Mouse (Mus musculus): ENCODE measurements around the gene Col4a5. TPM values are rescaled to one million over a fixed set of nuclear protein-coding genes. Genes with fewer than 3 reads are reported as not detected.

The Col4a5 gene
- total and polyA plus RNA-seq, 3 experiments = 14.0 to 24.7 (median 20.7) TPM

- Histone ChIP-seq H3K4me3 (peak overlapping the region; percentile 14; the same call in 1 of the 2 replicates), H3K79me2 (replicated peaks; ENCODE audit: control insufficient read depth, insufficient read depth, low read length) (no peaks in the 10 kb centered on the region), H3K9ac (ENCODE audit: low read depth, low read length) (no peak overlapping the region), H3K36me3 (ENCODE audit: control insufficient read depth, insufficient read depth, low read length) (no peaks in the 10 kb centered on the region), H3K27ac (no peak overlapping the region), H3K27me3 (ENCODE audit: control insufficient read depth, insufficient read depth, low read length) (peaks cover 16% of the 10 kb centered on the region), H3K4me1 (ENCODE audit: control insufficient read depth, insufficient read depth, low read length) (no peaks in the 10 kb centered on the region; the same call in 1 of the 2 replicates)
- WGBS = 12% methylated on average over 33 of the region's 33 CpGs
- intact Hi-C loops (cut with DNase I) = no loop called here
- DNase-seq = peak in 1 of 2 experiments; percentile 16
- TF ChIP-seq EP300 (IDR thresholded peaks at IDR 0.05; ENCODE audit: insufficient read depth, low read depth, low read length) = no peak
- TF ChIP-seq CTCF (IDR thresholded peaks at IDR 0.05) = no peak
- no peak for TF ChIP-seq POLR2A (IDR thresholded peaks at IDR 0.05; ENCODE audit: insufficient read depth, low read depth, low read length)
Observed at GRCm38 (mm10) chrX:141721725-141722124, 246.5 kb downstream of the Col4a5 start.

- Histone ChIP-seq H3K27me3 (ENCODE audit: control insufficient read depth, insufficient read depth, low read length) (peaks cover 16% of the 10 kb centered on the region), H3K4me3 (no peak overlapping the region), H3K4me1 (ENCODE audit: control insufficient read depth, insufficient read depth, low read length) (no peaks in the 10 kb centered on the region; the same call in 1 of the 2 replicates), H3K27ac (no peak overlapping the region), H3K79me2 (replicated peaks; ENCODE audit: control insufficient read depth, insufficient read depth, low read length) (no peaks in the 10 kb centered on the region), H3K36me3 (ENCODE audit: control insufficient read depth, insufficient read depth, low read length) (no peaks in the 10 kb centered on the region), H3K9ac (ENCODE audit: low read depth, low read length) (no peak overlapping the region)
- WGBS = 23% methylated on average over 16 of the region's 16 CpGs
- intact Hi-C loops (cut with DNase I) = no loop called here
- TF ChIP-seq POLR2A (IDR thresholded peaks at IDR 0.05; ENCODE audit: insufficient read depth, low read depth, low read length) = no peak
- TF ChIP-seq CTCF (IDR thresholded peaks at IDR 0.05) = no peak
- no peak for TF ChIP-seq EP300 (IDR thresholded peaks at IDR 0.05; ENCODE audit: insufficient read depth, low read depth, low read length)
- no peak for DNase-seq
Observed at GRCm38 (mm10) chrX:141723936-141724335, 248.8 kb downstream of the Col4a5 start.

GRCm38 (mm10) chrX:141724391-141724891 lies 249.3 kb downstream of the Col4a5 start:
- WGBS = 28% methylated on average over 52 of the region's 52 CpGs
- Histone ChIP-seq H3K27ac (no peak overlapping the region), H3K27me3 (ENCODE audit: control insufficient read depth, insufficient read depth, low read length) (peaks cover 16% of the 10 kb centered on the region), H3K36me3 (ENCODE audit: control insufficient read depth, insufficient read depth, low read length) (no peaks in the 10 kb centered on the region), H3K79me2 (replicated peaks; ENCODE audit: control insufficient read depth, insufficient read depth, low read length) (no peaks in the 10 kb centered on the region), H3K9ac (ENCODE audit: low read depth, low read length) (no peak overlapping the region), H3K4me3 (no peak overlapping the region), H3K4me1 (ENCODE audit: control insufficient read depth, insufficient read depth, low read length) (no peaks in the 10 kb centered on the region; the same call in 1 of the 2 replicates)
- DNase-seq = peak in 1 of 2 experiments; percentile 15
- TF ChIP-seq CTCF (IDR thresholded peaks at IDR 0.05) (no peak), POLR2A (IDR thresholded peaks at IDR 0.05; ENCODE audit: insufficient read depth, low read depth, low read length) (no peak)
- intact Hi-C loops (cut with DNase I) = no loop called here

GRCm38 (mm10) chrX:141724937-141725918 lies 250.0 kb downstream of the Col4a5 start, which contains the start of gene Irs4:
TSS of gene Irs4 (minus strand) at chrX:141725263.
- Histone ChIP-seq H3K4me3 (no peak within 1 kb of the TSS), H3K27ac (no peak within 1 kb of the TSS), H3K4me1 (ENCODE audit: control insufficient read depth, insufficient read depth, low read length) (no peaks in the 10 kb centered on the region; the same call in 1 of the 2 replicates), H3K79me2 (replicated peaks; ENCODE audit: control insufficient read depth, insufficient read depth, low read length) (no peaks in the 10 kb centered on the region), H3K36me3 (ENCODE audit: control insufficient read depth, insufficient read depth, low read length) (no peaks in the 10 kb centered on the region), H3K9ac (ENCODE audit: low read depth, low read length) (no peak within 1 kb of the TSS), H3K27me3 (ENCODE audit: control insufficient read depth, insufficient read depth, low read length) (peaks cover 16% of the 10 kb centered on the region)
- intact Hi-C loops (cut with DNase I) = no loop called here
- 22% methylated on average over 50 of the region's 51 CpGs for WGBS
- TF ChIP-seq CTCF (IDR thresholded peaks at IDR 0.05) = no peak
- TF ChIP-seq EP300 (IDR thresholded peaks at IDR 0.05; ENCODE audit: insufficient read depth, low read depth, low read length) = no peak
- TF ChIP-seq POLR2A (IDR thresholded peaks at IDR 0.05; ENCODE audit: insufficient read depth, low read depth, low read length) = no peak
- DNase-seq = peak in 1 of 2 experiments; percentile 20

GRCm38 (mm10) chrX:141729570-141729969 lies 254.4 kb downstream of the Col4a5 start:
- H3K9ac ChIP-seq (ENCODE audit: low read depth, low read length) = no peak overlapping the region
- H3K36me3 ChIP-seq (ENCODE audit: control insufficient read depth, insufficient read depth, low read length) = no peaks in the 10 kb centered on the region
- intact Hi-C loops (cut with DNase I) = no loop called here
- no peak overlapping the region for H3K4me3 ChIP-seq
- H3K27ac ChIP-seq = no peak overlapping the region
- H3K79me2 ChIP-seq (replicated peaks; ENCODE audit: control insufficient read depth, insufficient read depth, low read length) = no peaks in the 10 kb centered on the region
- 58% methylated on average over 5 of the region's 5 CpGs for WGBS
- H3K4me1 ChIP-seq (ENCODE audit: control insufficient read depth, insufficient read depth, low read length) = no peaks in the 10 kb centered on the region
- peaks cover 10% of the 10 kb centered on the region for H3K27me3 ChIP-seq (ENCODE audit: control insufficient read depth, insufficient read depth, low read length)
- TF ChIP-seq POLR2A (IDR thresholded peaks at IDR 0.05; ENCODE audit: insufficient read depth, low read depth, low read length) = no peak
- no peak for TF ChIP-seq EP300 (IDR thresholded peaks at IDR 0.05; ENCODE audit: insufficient read depth, low read depth, low read length)
- TF ChIP-seq CTCF (IDR thresholded peaks at IDR 0.05) = no peak
- no peak for DNase-seq

Other genes starting within 250 kb of the Col4a5 start
- gene Col4a6, start 1.3 kb upstream of the Col4a5 start, total RNA-seq (2021) = 1 to 10 TPM; 1.4 to 2.5 TPM
- gene Col4a6, start 1.3 kb upstream of the Col4a5 start, polyA plus RNA-seq (2012; rRNA removed) = 2.0 and 2.3 TPM in 2 replicates
- gene Irs4, start 249.9 kb downstream of the Col4a5 start, total RNA-seq (2021) = not detected
- not detected in 2 replicates for gene Irs4, start 249.9 kb downstream of the Col4a5 start, polyA plus RNA-seq (2012; rRNA removed)